Mouse (Mus musculus) liver, embryonic 14.5 days (tissue): ENCODE data around the gene Nemf.

Experiments
- CTCF ChIP-seq: IDR thresholded peaks from 2 replicates; pipeline ENCODE4 v1.5.1; 2016; ENCODE audit warnings: antibody characterized with exemption, low read depth, control low read depth
- EP300 ChIP-seq: IDR thresholded peaks from 2 replicates; pipeline ENCODE4 v1.6.1; 2016; ENCODE audit warnings: antibody characterized with exemption, low read depth

DNA sequence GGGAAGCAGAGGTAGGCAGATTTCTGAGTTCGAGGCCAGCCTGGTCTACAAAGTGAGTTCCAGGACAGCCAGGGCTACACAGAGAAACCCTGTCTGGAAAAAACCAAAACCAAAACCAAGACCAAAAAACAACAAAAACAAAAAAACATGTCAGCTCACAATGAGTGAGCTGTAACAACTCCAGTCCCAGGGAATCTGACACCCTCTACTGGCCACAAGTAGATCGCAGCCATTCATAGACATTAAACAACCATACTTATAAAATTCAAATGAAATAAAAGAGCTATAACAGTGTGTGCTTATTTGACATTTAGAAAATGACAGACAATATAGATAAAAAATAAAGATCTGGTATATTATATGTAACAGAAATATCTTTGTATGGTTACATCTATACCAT lies 23.4 kb downstream of the Nemf start:
- peak; percentile 72 for TF ChIP-seq CTCF
- TF ChIP-seq EP300, result no peak
